Mouse (Mus musculus) layer of hippocampus, adult 6 months (tissue): Measurements from ENCODE around the gene Adat1. TPM values are rescaled to one million over a fixed set of nuclear protein-coding genes. Genes with fewer than 3 reads are reported as not detected.

Source experiments
- long read RNA-seq, 2 experiments: library from polyadenylated mRNA; unstranded; transcript quantifications; one replicate each; pipeline ENCODE4 v2.0.0; 2019 to 2020
- polyA plus RNA-seq: library from polyadenylated mRNA; unstranded; fragments of <200 nt; fragmentation: Nextera tagmentation; gene quantifications from 2 replicates; pipeline ENCODE4 v1.2.3, GENCODE M21; 2021

Adat1 gene
- polyA plus RNA-seq, result 1.2 TPM in 2 replicates
- long read RNA-seq, experiment 1, partial matches to known transcripts, result 2 of 5 reads
- long read RNA-seq, experiment 1, other reads (novel, unspliced or antisense), result 0 of 5 reads
- long read RNA-seq, experiment 2, transcript Adat1-203 (9 exons, 2,762 nt), result major isoform, 6 of 17 reads
- long read RNA-seq, experiment 2, partial matches to known transcripts, result 1 of 17 reads
- long read RNA-seq, experiment 2, other reads (novel, unspliced or antisense), result 6 of 17 reads

DNA sequence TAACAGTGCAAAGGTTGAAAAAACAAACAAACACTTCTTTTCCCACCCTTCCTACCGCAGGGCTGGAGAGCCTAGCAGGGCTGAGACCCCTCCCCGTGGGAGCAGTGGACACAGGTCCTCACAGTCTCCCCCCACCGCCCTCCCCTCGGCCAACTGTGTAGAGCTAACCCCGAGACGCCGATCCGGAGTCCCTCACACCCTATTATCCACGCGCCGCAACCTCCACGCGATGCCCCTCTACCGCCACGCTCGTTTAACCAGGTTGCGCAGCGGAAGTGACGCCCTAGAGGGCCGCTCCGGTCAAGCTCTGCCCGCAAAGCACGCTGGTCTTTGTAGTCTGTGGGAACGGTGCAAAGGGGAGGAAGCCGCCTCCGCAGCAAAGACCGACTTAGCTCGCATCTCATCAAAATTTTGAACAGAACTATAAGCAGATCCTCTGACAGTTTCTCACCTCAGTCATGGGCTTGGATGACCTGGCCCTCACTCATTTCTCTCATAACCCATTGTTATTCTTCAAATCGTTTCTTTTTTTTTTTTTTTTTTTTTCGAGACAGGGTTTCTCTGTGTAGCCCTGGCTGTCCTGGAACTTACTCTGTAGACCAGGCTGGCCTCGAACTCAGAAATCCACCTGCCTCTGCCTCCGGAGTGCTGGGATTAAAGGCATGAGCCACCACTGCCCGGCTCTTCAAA lies at the start of gene Adat1:
TSS of gene Adat1 (minus strand) at position 290 of the 690 bp plus-strand sequence.

DNA sequence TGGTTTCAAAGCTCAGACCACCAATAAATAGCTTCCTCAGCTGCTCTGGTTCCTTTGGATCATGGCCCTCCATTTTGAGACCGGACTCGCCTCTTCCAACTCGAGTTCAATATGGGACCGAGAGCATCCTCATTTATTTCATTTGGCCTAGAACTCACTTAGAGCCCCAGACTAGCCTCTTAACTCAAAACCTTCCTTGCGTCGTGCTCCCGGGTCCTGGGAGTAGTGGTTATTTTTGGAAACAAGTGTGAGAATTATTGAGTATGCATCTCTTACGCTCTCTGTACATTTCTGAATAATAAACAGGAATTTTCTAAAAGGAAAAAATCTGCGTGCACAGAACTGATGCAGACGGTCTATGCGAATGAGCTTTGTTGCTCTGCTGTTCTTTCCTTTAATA lies 22.8 kb upstream of the Adat1 start, which contains the start of gene Gm6793:
TSS of gene Gm6793 (minus strand) at position 101 of the 400 bp plus-strand sequence.

DNA sequence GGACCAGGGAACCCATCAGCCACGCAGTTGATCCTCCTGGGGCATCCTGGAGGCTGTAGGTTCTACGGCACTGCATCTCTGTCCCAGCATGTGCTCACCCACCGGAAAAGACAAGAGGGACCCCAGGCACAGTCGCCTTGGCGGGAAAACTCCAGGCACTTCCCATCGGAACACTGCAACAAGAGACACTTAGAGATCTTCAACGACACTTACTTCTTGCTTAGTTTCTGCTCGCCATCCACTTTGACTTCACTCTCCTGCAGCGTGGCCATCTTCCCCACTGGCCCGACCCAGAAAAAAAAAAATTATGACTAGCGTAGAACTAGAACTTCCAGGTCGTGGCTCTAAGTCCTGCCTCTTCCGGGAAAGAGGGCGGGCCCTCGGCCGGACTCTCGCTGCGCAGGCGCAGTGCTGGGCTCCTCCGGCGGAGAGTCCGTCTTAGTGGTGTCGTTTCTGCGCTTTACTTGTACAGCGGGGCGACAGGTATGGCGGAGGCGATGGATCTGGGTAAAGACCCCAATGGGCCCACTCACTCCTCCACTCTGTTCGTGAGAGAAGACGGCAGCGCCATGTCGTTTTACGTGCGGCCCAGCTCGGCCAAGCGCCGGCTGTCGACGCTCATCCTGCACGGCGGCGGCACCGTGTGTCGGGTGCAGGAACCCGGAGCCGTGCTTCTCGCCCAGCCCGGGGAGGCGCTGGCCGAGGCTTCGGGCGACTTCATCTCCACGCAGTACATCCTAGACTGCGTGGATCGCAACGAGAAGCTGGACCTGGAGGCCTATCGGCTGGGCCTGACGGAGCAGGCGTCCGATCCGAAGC lies 19.1 kb upstream of the Adat1 start, which contains the start of the genes Kars and Terf2ip:
TSS of gene Kars (minus strand) at position 327 of the 819 bp plus-strand sequence.
TSS of gene Terf2ip (plus strand) at position 402 of the 819 bp plus-strand sequence.

DNA sequence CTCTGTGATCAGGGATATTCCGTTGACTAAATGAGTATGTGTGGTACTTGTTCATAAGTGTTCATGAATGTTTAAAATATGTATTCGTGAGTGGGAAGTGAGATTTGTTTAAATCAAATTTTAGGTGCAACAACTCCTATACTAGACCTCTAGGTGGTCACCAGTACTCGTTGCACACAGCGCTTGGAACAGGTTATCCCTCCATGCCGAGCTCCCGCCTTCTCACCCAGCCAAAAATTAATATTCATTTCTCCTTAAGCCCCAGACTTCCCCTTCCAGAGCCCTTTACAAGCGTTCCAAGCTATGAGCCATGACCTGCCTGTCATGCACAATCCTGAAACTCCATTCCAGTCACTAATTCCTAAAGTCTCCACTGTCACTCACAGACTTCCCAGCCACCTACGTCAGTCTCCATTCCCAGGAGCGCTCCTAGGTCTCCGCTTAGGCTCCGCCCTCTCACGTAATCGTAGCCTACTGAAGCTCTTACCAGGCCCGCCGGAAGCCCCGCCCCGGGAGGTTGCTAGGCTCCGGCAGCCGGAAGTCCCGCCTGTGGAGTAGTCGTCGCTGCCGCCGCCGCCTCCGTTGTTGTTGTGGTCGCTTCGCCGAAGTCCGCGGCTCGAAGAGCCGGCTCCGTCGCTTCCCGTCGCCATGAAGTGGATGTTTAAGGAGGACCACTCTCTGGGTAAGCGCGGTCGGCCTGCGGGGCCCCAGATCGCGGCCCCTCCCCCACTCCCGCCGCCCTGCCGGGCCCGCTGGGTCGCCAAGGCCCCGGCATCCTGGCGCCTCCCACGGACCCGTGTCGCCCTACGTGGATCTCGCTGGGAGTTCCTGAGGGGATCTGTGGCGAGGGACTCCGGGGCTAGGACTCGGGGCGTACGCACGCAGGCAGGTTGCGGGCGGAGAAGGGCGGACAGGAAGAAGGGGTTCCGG lies 51.7 kb downstream of the Adat1 start, which contains the start of gene Gabarapl2:
TSS of gene Gabarapl2 (plus strand) at position 533 of the 930 bp plus-strand sequence.

DNA sequence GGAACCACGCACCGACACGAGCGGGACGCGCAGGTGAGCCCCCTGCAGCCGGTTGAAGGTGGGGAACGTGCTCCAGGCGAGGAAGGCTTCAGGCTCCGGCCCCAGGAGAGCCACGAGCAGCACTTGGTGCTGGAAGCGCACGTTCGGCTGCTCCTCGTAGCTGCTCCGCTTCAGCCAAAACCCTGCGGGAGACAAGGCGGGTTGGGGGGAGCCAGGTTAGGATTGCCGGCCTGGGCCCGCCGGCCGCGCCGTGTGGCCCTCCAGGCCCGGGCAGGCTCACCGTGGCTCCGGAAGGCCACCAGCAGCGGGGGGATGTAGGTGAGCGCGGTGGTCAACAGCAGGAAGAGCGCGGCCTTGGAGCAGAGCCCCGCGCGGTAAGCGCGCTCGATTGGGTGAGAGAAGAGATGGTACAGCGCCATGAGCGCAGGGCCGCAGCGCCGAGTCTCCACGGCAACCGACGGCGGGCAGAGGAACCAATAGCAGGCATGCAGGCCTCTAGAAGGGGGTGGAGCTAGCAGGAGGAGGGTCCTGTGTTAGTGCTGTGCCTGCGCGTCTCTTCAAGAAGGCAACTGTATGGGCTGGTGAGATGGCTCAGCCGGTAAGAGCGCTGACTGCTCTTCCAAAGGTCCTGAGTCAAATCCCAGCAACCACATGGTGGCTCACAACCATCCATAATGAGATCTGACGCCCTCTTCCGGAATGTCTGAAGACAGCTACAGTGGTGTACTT lies 58.6 kb downstream of the Adat1 start, which contains the start of gene Tmem231:
TSS of gene Tmem231 (minus strand) at position 534 of the 729 bp plus-strand sequence.

Other genes with a start within 250 kb of the Adat1 start
- 22.4 and 23.7 TPM in 2 replicates for gene Bcar1, start 248.5 kb downstream of the Adat1 start, polyA plus RNA-seq
- gene Cfdp1, start 138.0 kb downstream of the Adat1 start, polyA plus RNA-seq, result 155 TPM in 2 replicates
- 3.5 and 7.6 TPM in 2 replicates for gene Tmem170, start 115.6 kb downstream of the Adat1 start, polyA plus RNA-seq
- 1.8 TPM in 2 replicates for gene Chst5, start 81.9 kb downstream of the Adat1 start, polyA plus RNA-seq
- gene Tmem231, start 58.4 kb downstream of the Adat1 start, polyA plus RNA-seq, result 8.5 and 12.0 TPM in 2 replicates
- gene Gabarapl2, start 51.6 kb downstream of the Adat1 start, polyA plus RNA-seq, result 523 and 551 TPM in 2 replicates
- gene Kars, start 19.0 kb upstream of the Adat1 start, polyA plus RNA-seq, result 52.3 and 68.0 TPM in 2 replicates
- gene Terf2ip, start 19.1 kb upstream of the Adat1 start, polyA plus RNA-seq, result 44.2 and 46.3 TPM in 2 replicates
- not detected in 2 replicates for gene Gm6793, start 22.7 kb upstream of the Adat1 start, polyA plus RNA-seq